Mouse (Mus musculus): ENCODE measurements around the gene Oas2.

- TF ChIP-seq CTCF (IDR thresholded peaks at IDR 0.05; ENCODE audit: control insufficient read depth, insufficient read depth, insufficient read length): no peak
- TF ChIP-seq USF1 (IDR thresholded peaks at IDR 0.05; ENCODE audit: low read depth): no peak
- TF ChIP-seq FOSL1 (IDR thresholded peaks at IDR 0.05; ENCODE audit: insufficient read depth, low read length, poor library complexity, severe bottlenecking): no peak
- TF ChIP-seq MAX (IDR thresholded peaks at IDR 0.05): no peak
- TF ChIP-seq MYOD1 (IDR thresholded peaks at IDR 0.05; ENCODE audit: control insufficient read depth, insufficient read length, low read depth): no peak
Observed at GRCm38 (mm10) chr5:120761901-120762300, 12.2 kb upstream of the Oas2 start.

Data from C2C12 (cell line).